Mouse (Mus musculus) megakaryocyte, embryonic 14.5 days (primary cell): ENCODE results near the gene Il6.

Experiments used
- FLI1 ChIP-seq: IDR thresholded peaks from 2 replicates; pipeline ENCODE4 v1.6.1; 2012; ENCODE audit warnings: low read length, inconsistent platforms, mixed read lengths
- GATA1 ChIP-seq: IDR thresholded peaks from 3 replicates; pipeline ENCODE4 v1.6.1; 2012; ENCODE audit warnings: mixed read lengths, low read length, inconsistent platforms, borderline replicate concordance

DNA sequence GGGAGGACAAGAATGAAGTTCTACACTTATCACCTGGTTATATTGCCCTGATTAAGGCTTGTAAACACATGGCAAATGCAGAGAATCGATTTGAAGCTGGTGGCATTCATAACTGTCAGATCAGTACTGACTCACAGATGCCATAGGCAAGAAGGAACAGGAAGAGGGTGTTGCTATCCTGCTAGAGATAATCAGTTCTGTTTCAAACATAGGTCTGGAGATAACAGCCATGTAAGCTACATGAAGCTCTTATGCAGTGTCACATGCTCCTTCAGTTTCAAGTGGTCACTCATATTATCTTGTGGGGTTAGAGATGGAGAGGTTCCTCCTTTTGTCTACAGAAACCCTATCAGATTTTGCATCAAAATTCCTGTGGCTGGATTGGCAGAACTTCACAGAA, 39.4 kb upstream of the Il6 start:
- TF ChIP-seq GATA1 (no peak), FLI1 (no peak)
